Mouse (Mus musculus) embryonic facial prominence, embryonic 10.5 days (tissue): ENCODE results near the gene Cpeb3. TPM values are rescaled to one million over a fixed set of nuclear protein-coding genes. Genes with fewer than 3 reads are reported as not detected.
"Not testable (repeated sequence)": the region's sequence is repeated elsewhere in the genome, so short reads cannot be mapped to it uniquely, and the experiment has no call there.

Source experiments
- DNase-seq: peaks from one replicate; pipeline ENCODE4 v3.0.0-alpha.2; 2017; ENCODE audit warnings: low spot score
- H3K27ac ChIP-seq: fragments of 300-500 bp; sonication (generic); replicated peaks from 2 replicates; pipeline ENCODE4 v1.5.1; 2016; ENCODE audit warnings: mild to moderate bottlenecking
- H3K27me3 ChIP-seq: fragments of 300-500 bp; sonication (generic); replicated peaks from 2 replicates; pipeline ENCODE4 v1.6.1; 2016; ENCODE audit warnings: low read depth, mild to moderate bottlenecking; ENCODE audit not compliant: poor library complexity, severe bottlenecking
- H3K36me3 ChIP-seq: fragments of 300-500 bp; sonication (generic); replicated peaks from 2 replicates; pipeline ENCODE4 v1.6.1; 2016; ENCODE audit warnings: mild to moderate bottlenecking, moderate library complexity
- H3K4me1 ChIP-seq: fragments of 300-500 bp; sonication (generic); 2 replicates; pipeline ENCODE4 v1.6.1; 2016
- H3K4me3 ChIP-seq: fragments of 300-500 bp; sonication (generic); 2 replicates; pipeline ENCODE4 v1.5.1; 2016; ENCODE audit warnings: mild to moderate bottlenecking, moderate library complexity
- H3K9me3 ChIP-seq: fragments of 300-500 bp; sonication (generic); 2 replicates; pipeline ENCODE4 v1.6.1; 2016; ENCODE audit warnings: mild to moderate bottlenecking
- WGBS: fragments of 180-500 bp; shearing (Covaris S2); methylation state at CpG from one replicate; pipeline ENCODE4 v1.1.7; 2016; 5-methylcytosine and 5-hydroxymethylcytosine counted together
- polyA plus RNA-seq: library from polyadenylated mRNA; unstranded; fragments of >200 nt; fragmentation: Nextera tagmentation; extraction: Ambion mirVana; gene quantifications from 2 replicates; pipeline ENCODE4 v1.2.1, GENCODE M21; 2016

Cpeb3 gene
- polyA plus RNA-seq, 1 experiment from 2014 or later, result 0.76 TPM

DNA sequence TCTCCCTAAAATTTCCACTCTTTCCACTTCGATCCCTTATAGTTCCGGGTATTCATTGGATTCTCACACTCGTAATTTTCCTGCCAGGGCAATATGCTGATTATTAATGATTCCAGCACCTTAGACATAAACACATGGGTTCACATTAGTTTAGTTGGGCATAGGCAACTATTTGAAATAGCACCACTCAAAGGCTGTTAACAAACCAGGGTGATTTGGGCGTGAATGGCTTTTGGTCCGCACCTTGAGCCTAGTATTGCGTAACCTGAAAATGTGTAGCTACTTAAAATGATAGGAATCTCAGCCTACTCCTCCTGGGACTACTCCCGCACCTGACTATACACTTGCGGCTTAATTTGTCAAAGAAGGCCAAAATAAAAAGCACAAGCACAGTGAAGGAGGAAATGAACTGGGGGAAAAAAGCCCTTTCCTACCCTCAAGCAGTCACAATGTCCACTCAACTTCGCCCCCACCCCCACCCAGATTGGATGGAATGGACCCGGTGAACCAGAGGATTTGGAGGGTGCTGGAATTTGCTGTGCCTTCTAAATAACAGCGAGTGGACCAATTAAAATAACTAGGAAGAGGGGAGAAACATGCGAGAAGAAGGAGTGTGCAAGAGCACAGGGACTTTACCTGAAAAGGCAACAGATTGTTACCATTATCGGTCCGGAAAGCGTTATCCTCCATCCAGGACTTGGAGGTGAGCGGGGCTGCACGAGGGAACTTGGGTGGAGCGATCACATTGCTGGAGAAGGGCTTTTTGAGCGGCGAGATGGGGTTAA lies 34.9 kb downstream of the Cpeb3 start:
- Histone ChIP-seq H3K27ac (0 out of 2 replicates have a peak overlapping the region, but pooled peaks have one; percentile 55), H3K36me3 (no peaks in the 10 kb centered on the region), H3K4me1 (peaks cover 18% of the 10 kb centered on the region), H3K4me3 (peak overlapping the region; percentile 76), H3K27me3 (peaks cover 64% of the 10 kb centered on the region), H3K9me3 (no peaks in the 10 kb centered on the region)
- DNase-seq, result no peak
- WGBS, result 27% methylated on average over 20 of the region's 20 CpGs

DNA sequence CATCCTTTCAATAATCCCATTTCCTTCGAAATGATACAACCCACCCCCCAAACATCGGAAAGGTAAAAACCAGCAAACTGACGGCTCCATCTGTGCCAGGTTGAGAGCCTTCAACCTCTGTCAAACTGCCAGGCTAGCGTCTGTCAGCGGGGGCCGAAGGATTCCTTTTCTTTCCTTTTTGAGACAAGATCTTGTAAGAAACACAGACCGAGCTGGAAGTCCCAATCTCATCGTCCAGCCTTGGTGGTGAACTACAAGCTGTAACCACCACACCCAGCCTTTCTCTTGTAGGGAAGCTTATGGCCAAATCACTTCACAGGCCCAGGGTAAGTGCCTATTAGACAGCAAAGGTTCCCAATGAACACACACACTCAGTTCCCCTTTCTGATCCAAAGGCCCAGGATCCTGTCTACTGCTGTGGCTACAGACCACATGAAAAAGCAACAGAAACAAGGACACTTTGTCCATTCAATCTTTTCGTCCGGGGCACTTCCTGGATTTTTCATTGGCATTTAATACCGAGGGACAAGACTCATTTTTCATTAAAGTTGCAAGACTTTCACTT lies 35.8 kb downstream of the Cpeb3 start:
- DNase-seq, result no peak
- Histone ChIP-seq H3K9me3 (no peaks in the 10 kb centered on the region), H3K27me3 (peaks cover 60% of the 10 kb centered on the region), H3K4me1 (peaks cover 18% of the 10 kb centered on the region), H3K36me3 (no peaks in the 10 kb centered on the region), H3K27ac (no peak overlapping the region), H3K4me3 (no peak overlapping the region)
- 71% methylated on average over 11 of the region's 11 CpGs for WGBS

DNA sequence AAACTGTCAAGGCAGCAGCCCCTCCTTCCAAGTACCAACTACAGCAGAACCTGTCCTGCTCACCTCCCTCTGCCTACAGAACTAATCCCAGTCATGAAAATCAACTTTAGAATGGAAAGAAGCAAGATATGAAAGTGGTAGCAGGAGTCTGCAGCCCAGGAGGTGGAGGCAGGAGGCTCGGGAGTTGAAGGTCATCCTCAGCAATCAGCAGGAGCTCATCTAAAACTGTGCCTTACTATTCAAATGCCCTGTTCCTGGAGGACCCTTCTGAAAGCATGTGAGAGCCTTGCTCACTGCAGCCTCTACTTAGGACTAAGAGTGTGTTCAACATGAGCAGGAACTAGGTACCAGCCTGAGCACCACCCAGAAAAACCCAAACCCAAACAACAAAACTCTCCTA lies 36.3 kb downstream of the Cpeb3 start:
- Histone ChIP-seq H3K27ac (no peak overlapping the region), H3K4me3 (no peak overlapping the region), H3K36me3 (no peaks in the 10 kb centered on the region), H3K27me3 (peaks cover 58% of the 10 kb centered on the region), H3K9me3 (no peaks in the 10 kb centered on the region), H3K4me1 (peaks cover 18% of the 10 kb centered on the region)
- 37% methylated on average over 1 of the region's 1 CpGs for WGBS
- no peak for DNase-seq

DNA sequence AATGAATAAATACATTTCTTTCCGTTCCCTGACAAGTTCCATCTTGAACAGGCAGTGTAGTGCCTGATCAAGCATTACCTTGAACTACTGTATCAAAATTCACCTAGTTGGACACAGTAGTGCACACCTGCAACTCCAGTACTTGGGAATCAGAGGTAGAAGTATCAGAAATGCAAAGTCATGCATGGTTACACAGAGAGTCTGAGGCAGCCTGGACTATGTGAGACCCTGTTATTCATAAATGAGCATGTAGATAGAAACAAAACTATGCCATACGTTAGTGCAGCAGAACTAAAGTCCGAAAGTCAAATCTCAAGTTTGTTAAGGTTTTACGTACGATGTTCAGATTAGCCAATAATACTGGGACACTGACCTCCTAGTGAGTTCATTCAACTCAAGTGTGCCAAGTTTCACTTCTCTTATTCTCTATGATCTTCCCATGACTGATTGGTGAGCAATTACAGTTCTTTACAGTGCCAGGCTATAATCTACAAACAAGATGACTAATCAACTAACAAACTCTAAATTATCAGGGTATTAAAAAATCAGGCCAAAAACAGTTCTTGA lies 51.5 kb downstream of the Cpeb3 start:
- WGBS, result 91% methylated on average over 5 of the region's 5 CpGs
- Histone ChIP-seq H3K9me3 (no peaks in the 10 kb centered on the region), H3K4me1 (no peaks in the 10 kb centered on the region), H3K27ac (no peak overlapping the region), H3K4me3 (no peak overlapping the region), H3K36me3 (no peaks in the 10 kb centered on the region), H3K27me3 (no peaks in the 10 kb centered on the region)
- no peak for DNase-seq

DNA sequence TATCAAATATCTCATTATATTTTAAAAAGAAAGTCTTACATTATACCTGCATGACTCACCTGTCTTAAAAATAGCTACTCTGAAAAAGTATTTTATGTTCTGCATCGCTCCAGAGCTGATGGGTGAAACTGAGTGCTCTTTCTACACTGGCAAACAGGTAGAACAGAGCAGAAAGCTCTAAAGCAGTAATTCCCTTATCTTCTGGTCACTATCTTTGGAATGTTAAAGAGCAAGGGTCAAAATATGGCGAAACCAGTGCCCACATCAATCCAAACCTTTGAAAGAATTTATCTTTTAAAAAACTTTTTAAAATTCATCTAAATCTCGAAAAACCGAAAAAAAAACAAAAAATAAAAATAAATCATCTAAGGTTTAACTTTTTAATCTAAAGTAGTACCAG lies 52.4 kb downstream of the Cpeb3 start:
- WGBS, result 89% methylated on average over 4 of the region's 4 CpGs
- no peaks in the 10 kb centered on the region for H3K36me3 ChIP-seq

DNA sequence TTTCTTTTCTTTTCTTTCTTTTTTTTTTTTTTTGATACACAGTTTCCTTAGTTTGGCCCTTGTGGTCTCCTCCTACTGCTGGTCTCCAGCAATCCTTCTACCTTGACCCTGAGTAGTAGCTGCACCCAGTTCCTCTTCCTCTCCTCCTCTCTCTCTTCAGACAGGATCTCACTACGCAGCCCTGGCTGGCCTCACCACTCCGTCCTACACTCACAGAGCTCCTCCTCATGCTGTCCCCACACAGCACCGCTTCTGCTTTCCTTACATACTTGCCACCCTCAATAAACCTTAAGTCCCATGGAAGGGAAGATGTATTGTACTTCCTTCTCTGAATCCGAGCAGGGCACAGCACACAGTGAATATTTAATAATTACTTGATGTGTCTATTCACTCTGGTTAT lies 61.3 kb downstream of the Cpeb3 start:
- 75% methylated on average over 4 of the region's 4 CpGs for WGBS
- Histone ChIP-seq H3K27me3 (no peaks in the 10 kb centered on the region), H3K4me1 (peaks cover 5% of the 10 kb centered on the region; the same call in 1 of the 2 replicates), H3K9me3 (no peaks in the 10 kb centered on the region), H3K36me3 (no peaks in the 10 kb centered on the region), H3K27ac (no peak overlapping the region), H3K4me3 (no peak overlapping the region)
- no peak for DNase-seq

More for the DNA sequence above, 52.4 kb downstream of the Cpeb3 start:
- Histone ChIP-seq H3K4me1 (peaks cover 5% of the 10 kb centered on the region; the same call in 1 of the 2 replicates), H3K27ac (no peak overlapping the region), H3K9me3 (no peaks in the 10 kb centered on the region), H3K27me3 (no peaks in the 10 kb centered on the region), H3K4me3 (no peak overlapping the region)
- DNase-seq, result no peak

DNA sequence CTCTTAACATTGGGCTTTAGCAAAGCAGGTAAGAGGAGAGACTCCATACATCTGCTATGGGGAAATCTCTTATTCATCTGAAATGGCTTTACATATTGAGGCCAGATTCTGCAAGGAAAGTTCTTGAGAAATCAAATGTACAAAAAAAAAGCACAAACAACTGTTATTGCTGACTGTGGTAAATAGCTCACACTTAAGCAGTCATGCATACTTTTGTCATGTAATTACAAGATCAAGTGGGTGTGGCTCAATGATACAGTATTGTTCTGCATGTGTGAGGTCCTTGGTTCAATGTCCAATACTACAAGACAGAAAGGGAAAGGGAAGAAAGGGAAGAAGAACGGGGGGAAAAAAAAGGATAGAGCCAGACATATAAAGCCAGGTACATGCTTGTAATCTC lies 62.6 kb downstream of the Cpeb3 start:
- H3K4me3 ChIP-seq, result no peak overlapping the region
- WGBS, result 94% methylated on average over 1 of the region's 1 CpGs
- no peaks in the 10 kb centered on the region for H3K9me3 ChIP-seq
- DNase-seq, result no peak
- no peak overlapping the region for H3K27ac ChIP-seq
- H3K27me3 ChIP-seq, result no peaks in the 10 kb centered on the region
- H3K36me3 ChIP-seq, result no peaks in the 10 kb centered on the region
- no peaks in the 10 kb centered on the region for H3K4me1 ChIP-seq

DNA sequence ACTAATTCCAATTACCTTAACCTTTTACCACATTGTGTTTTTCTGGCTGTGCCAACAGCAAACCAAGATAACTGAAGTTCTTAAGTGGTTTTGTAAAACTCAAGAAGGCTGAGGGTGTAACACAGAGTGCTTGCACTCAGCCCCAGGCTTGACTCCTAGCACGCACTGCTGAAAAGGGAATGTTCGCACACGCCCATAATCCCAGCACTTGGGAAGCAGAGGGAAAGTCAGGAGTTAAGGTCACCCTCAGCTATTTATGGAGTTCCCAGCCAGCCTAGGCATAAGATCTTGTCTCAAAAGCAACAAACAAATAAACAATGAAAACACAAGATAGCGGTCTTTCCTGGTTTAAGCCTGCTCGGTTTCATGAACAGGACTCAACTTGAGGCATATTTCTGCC lies 63.0 kb downstream of the Cpeb3 start:
- Histone ChIP-seq H3K4me3 (no peak overlapping the region), H3K9me3 (no peaks in the 10 kb centered on the region), H3K36me3 (no peaks in the 10 kb centered on the region), H3K4me1 (no peaks in the 10 kb centered on the region), H3K27me3 (no peaks in the 10 kb centered on the region), H3K27ac (no peak overlapping the region)
- 93% methylated on average over 5 of the region's 5 CpGs for WGBS
- DNase-seq, result no peak

DNA sequence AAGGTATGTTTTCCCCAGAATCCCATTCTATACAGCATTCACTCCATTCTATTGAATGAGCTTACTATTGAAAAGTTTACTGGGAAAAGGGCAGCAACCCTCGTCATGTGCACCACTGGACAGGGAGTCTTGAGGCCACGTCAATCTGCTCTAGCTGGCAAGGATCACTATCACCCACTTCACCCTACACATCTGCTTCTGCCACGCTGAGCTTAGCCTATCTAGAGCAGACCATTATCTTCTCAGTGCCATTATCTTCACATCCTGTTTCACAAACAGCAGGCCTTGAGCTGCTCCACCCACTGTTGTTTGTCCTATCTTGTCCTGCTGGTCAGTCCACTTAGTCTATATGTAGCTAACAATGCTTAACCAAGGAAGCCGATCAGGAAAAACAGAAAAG lies 66.8 kb downstream of the Cpeb3 start:
- no peak for DNase-seq
- Histone ChIP-seq H3K27me3 (no peaks in the 10 kb centered on the region), H3K36me3 (no peaks in the 10 kb centered on the region), H3K27ac (no peak overlapping the region), H3K4me3 (no peak overlapping the region), H3K4me1 (no peaks in the 10 kb centered on the region), H3K9me3 (no peaks in the 10 kb centered on the region)
- WGBS, result 82% methylated on average over 4 of the region's 4 CpGs

DNA sequence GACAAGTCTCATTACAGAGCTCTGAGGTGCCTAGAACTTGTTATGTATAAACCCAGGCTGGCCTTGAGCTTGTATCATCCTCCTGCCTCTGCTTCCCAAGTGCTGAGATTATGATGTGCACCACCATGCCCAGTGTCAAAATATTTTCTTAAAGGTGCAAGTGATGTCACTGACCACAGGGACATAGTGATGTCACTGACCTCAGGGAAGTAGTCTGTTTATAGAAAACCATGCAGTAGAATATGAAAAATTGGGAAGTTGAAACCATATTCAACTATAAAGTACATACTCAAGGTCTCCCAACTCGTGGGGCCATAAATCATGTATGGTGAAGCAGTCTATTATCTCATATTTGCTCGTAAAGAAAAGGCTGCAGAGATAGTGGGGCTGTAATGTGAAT lies 71.3 kb downstream of the Cpeb3 start:
- Histone ChIP-seq H3K27me3 (no peaks in the 10 kb centered on the region), H3K27ac (no peak overlapping the region), H3K4me1 (no peaks in the 10 kb centered on the region), H3K9me3 (no peaks in the 10 kb centered on the region), H3K36me3 (no peaks in the 10 kb centered on the region), H3K4me3 (no peak overlapping the region)
- no peak for DNase-seq
- 75% methylated on average over 2 of the region's 2 CpGs for WGBS

DNA sequence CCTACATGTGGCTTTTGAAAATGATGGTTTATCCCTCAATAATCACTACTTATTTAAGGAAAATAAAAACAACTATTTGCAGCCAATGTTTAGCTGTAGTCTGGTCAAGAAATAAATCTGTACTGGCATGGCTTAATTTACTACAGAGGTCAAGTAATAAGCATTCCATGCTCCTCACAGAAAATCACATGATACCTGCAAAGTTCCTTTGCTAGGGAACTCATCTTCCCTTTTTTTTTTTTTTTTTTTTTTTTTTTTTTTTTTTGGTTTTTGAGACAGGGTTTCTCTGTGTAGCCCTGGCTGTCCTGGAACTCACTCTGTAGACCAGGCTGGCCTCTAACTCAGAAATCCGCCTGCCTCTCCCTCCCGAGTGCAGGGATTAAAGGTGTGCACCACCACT lies 72.9 kb downstream of the Cpeb3 start:
- H3K4me1 ChIP-seq, H3K36me3 ChIP-seq, DNase-seq, H3K9me3 ChIP-seq, H3K4me3 ChIP-seq, H3K27me3 ChIP-seq, H3K27ac ChIP-seq: not testable (repeated sequence)
- 87% methylated on average over 2 of the region's 2 CpGs for WGBS

DNA sequence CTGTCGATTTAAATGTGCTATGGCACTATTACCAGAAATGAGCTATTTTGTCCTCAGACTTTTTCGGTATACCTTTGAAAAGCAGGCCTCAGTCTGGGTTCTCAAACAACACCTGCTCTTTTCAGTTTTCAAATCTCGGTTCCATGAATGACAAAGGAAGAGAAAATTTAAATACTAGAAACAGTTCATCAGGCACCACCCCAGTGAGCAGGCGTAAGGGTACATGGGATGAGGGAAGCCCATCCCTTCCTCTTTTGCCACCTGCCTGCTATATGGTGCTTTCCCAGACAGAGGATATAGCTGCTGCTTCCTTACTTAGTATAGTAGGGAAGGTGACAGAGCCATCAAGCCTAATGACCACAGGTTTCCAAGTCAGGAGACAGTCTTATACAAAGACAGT lies 74.7 kb downstream of the Cpeb3 start:
- WGBS, result 93% methylated on average over 4 of the region's 4 CpGs
- H3K27me3 ChIP-seq, result no peaks in the 10 kb centered on the region
- H3K36me3 ChIP-seq, result no peaks in the 10 kb centered on the region
- H3K9me3 ChIP-seq, result no peaks in the 10 kb centered on the region
- H3K4me3 ChIP-seq, result no peak overlapping the region
- H3K4me1 ChIP-seq, result no peaks in the 10 kb centered on the region
- no peak for DNase-seq
- no peak overlapping the region for H3K27ac ChIP-seq

DNA sequence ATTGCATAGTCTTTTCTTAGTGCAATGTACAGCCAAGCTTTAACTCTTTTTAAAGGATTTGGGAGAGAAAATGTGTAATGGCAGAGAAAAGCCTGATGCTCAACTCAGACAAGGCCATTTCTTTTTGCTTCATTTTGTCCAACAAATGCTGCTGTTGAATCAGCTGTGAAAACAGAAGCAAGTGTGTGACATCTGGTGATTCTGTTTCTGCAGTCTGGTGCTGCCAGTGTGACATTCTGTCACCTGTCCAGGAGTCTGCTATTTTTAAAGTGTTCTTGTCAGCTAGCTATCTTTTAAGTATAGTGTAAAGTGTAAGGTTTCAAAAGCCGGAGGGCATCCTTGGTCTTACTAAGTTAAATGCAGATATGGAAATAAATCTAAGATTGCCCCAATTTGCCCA lies 76.7 kb downstream of the Cpeb3 start:
- Histone ChIP-seq H3K27me3 (no peaks in the 10 kb centered on the region), H3K9me3 (no peaks in the 10 kb centered on the region), H3K27ac (no peak overlapping the region), H3K36me3 (no peaks in the 10 kb centered on the region), H3K4me1 (no peaks in the 10 kb centered on the region), H3K4me3 (no peak overlapping the region)
- DNase-seq, result no peak
- WGBS, result 77% methylated on average over 1 of the region's 1 CpGs
